Mouse (Mus musculus): ENCODE measurements at regions not wholly inside any gene's neighbourhood (a gene's known extent, or its start where the extent isn't known, plus 50 kb on each side); places are given as distances from the start of the nearest gene placed in this dataset.

GRCm38 (mm10) chr10:45983671-45984335 is 406.2 kb downstream of the Hace1 start:
- H3K27ac ChIP-seq (ENCODE audit: insufficient read depth, low read depth, low read length) = no peak overlapping the region
- no peak for TF ChIP-seq POLR2A (IDR thresholded peaks at IDR 0.05; ENCODE audit: insufficient read depth, low read depth, low read length)
- TF ChIP-seq CTCF (IDR thresholded peaks at IDR 0.05; ENCODE audit: insufficient read depth, low read depth, low read length) = no peak
- H3K4me1 ChIP-seq (ENCODE audit: control insufficient read depth, insufficient read depth, low read length) = no peaks in the 10 kb centered on the region
- WGBS = 58% methylated on average over 6 of the region's 6 CpGs
- no peak overlapping the region for H3K4me3 ChIP-seq (ENCODE audit: insufficient read depth, low read depth, low read length)

GRCm38 (mm10) chr10:45986341-45986740 is 408.7 kb downstream of the Hace1 start:
- 92% methylated on average over 2 of the region's 2 CpGs for WGBS
- TF ChIP-seq POLR2A (IDR thresholded peaks at IDR 0.05; ENCODE audit: insufficient read depth, low read depth, low read length) = no peak
- no peak overlapping the region for H3K27ac ChIP-seq (ENCODE audit: insufficient read depth, low read depth, low read length)
- H3K4me3 ChIP-seq (ENCODE audit: insufficient read depth, low read depth, low read length) = no peak overlapping the region
- no peaks in the 10 kb centered on the region for H3K4me1 ChIP-seq (ENCODE audit: control insufficient read depth, insufficient read depth, low read length)

DNA sequence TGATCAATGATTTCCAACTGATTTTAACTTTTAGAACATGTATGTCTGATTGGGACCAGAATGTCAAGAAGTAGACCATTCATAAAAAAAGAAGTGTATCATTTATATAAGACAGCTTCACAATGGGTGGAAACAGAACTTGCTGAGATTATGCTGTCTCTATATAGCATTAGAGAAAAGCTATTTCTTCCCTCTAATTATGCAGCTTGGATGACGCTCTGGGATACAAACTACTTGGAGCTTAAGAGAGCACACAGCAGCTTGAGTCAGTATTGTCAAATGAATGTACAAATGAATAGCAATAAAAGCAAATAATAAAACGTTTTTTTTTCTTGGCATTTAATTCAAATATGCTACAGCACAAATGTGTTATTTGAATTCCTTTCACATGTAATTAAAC is 428.7 kb downstream of the Hace1 start:
- no peak overlapping the region for H3K4me3 ChIP-seq (ENCODE audit: insufficient read depth, low read depth, low read length)
- 15% methylated on average over 2 of the region's 2 CpGs for WGBS
- H3K27ac ChIP-seq (ENCODE audit: insufficient read depth, low read depth, low read length) = no peak overlapping the region
- TF ChIP-seq CTCF (IDR thresholded peaks at IDR 0.05; ENCODE audit: insufficient read depth, low read depth, low read length) (no peak), POLR2A (IDR thresholded peaks at IDR 0.05; ENCODE audit: insufficient read depth, low read depth, low read length) (no peak)
- H3K4me1 ChIP-seq (ENCODE audit: control insufficient read depth, insufficient read depth, low read length) = no peaks in the 10 kb centered on the region

- TF ChIP-seq CTCF (IDR thresholded peaks at IDR 0.05; ENCODE audit: insufficient read depth, low read depth, low read length) (peak; percentile 39; the same call in 1 of the 2 replicates), POLR2A (IDR thresholded peaks at IDR 0.05; ENCODE audit: insufficient read depth, low read depth, low read length) (no peak)
- 17% methylated on average over 12 of the region's 12 CpGs for WGBS
- H3K27ac ChIP-seq (ENCODE audit: insufficient read depth, low read depth, low read length) = no peak overlapping the region
- H3K4me1 ChIP-seq (ENCODE audit: control insufficient read depth, insufficient read depth, low read length) = no peaks in the 10 kb centered on the region
- no peak overlapping the region for H3K4me3 ChIP-seq (ENCODE audit: insufficient read depth, low read depth, low read length)
Measured at GRCm38 (mm10) chr10:46011916-46012596, 434.4 kb downstream of the Hace1 start.

- no peak for TF ChIP-seq CTCF (IDR thresholded peaks at IDR 0.05; ENCODE audit: insufficient read depth, low read depth, low read length)
- no peak for TF ChIP-seq POLR2A (IDR thresholded peaks at IDR 0.05; ENCODE audit: insufficient read depth, low read depth, low read length)
- 68% methylated on average over 6 of the region's 6 CpGs for WGBS
- Histone ChIP-seq H3K4me3 (ENCODE audit: insufficient read depth, low read depth, low read length) (no peak overlapping the region), H3K27ac (ENCODE audit: insufficient read depth, low read depth, low read length) (no peak overlapping the region), H3K4me1 (ENCODE audit: control insufficient read depth, insufficient read depth, low read length) (no peaks in the 10 kb centered on the region)
Measured at GRCm38 (mm10) chr10:46012599-46012998, 435.0 kb downstream of the Hace1 start.

GRCm38 (mm10) chr10:46016295-46016694 is 438.7 kb downstream of the Hace1 start:
- no peak for TF ChIP-seq CTCF (IDR thresholded peaks at IDR 0.05; ENCODE audit: insufficient read depth, low read depth, low read length)
- no peak for TF ChIP-seq POLR2A (IDR thresholded peaks at IDR 0.05; ENCODE audit: insufficient read depth, low read depth, low read length)
- WGBS = 52% methylated on average over 5 of the region's 5 CpGs
- no peaks in the 10 kb centered on the region for H3K4me1 ChIP-seq (ENCODE audit: control insufficient read depth, insufficient read depth, low read length)

DNA sequence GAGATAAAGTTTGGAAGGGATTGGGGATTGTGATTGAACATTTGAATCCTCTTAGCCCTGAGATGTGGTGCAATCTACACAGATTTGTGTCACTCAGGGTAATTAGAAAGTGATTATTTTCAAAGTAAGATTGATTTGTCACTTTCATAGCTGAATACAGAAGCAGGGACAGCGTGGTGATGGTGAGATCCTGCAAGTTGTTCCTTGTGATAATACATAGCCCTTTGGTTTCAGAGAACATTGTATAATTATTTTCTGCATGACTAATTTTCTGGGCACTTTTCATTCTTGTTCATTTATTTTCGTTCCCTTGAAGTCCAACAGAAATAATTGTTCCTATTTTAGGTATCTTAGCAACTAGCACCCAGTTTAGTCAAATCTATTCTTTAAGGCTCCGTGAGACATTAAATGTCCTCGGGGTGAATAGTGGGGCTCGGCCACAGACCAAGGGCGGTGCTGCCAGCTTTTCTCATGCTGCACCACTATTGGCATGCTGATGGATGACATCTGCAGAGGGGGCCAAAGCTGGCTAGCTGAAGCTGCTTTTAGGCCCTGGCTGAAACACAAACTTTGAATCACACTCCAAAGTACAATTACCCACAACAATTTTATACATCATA is 468.0 kb downstream of the Hace1 start:
- Histone ChIP-seq H3K4me1 (ENCODE audit: control insufficient read depth, insufficient read depth, low read length) (no peaks in the 10 kb centered on the region), H3K27ac (ENCODE audit: insufficient read depth, low read depth, low read length) (no peak overlapping the region), H3K4me3 (ENCODE audit: insufficient read depth, low read depth, low read length) (no peak overlapping the region)
- 41% methylated on average over 6 of the region's 6 CpGs for WGBS
- TF ChIP-seq CTCF (IDR thresholded peaks at IDR 0.05; ENCODE audit: insufficient read depth, low read depth, low read length) (no peak), POLR2A (IDR thresholded peaks at IDR 0.05; ENCODE audit: insufficient read depth, low read depth, low read length) (no peak)

More at GRCm38 (mm10) chr10:46016295-46016694, 438.7 kb downstream of the Hace1 start:
- no peak overlapping the region for H3K4me3 ChIP-seq (ENCODE audit: insufficient read depth, low read depth, low read length)
- no peak overlapping the region for H3K27ac ChIP-seq (ENCODE audit: insufficient read depth, low read depth, low read length)

DNA sequence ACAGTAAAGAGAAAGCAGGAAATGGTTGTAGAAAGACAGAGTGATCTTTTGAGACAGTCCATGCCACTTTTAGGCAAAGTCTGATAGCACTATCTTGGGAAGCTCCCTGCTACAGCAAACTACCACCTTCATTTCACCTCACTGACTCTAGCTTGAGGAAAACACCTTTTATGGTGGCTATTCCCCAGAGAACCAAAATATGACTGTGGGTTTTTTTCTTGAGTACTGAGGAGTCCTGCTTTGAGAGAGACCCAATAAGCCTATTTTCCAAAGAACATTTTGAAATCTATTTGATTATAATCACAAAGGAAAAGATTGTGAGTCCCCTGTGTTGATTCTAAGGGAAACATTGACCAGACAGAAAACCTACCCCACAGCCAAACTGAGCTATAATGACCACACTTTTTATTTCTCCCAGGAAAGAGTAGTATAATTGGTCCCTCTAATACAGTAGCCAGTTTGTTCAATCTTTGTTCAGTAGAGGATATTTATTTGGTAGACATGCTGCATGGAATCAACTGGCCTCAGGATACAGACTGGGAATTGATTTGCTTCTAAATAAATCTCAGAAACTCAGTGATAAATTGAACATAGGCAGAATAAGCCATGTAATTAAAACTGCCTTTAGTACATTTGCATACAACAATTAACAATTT is 468.6 kb downstream of the Hace1 start:
- H3K27ac ChIP-seq (ENCODE audit: insufficient read depth, low read depth, low read length) = no peak overlapping the region
- TF ChIP-seq CTCF (IDR thresholded peaks at IDR 0.05; ENCODE audit: insufficient read depth, low read depth, low read length) (no peak), POLR2A (IDR thresholded peaks at IDR 0.05; ENCODE audit: insufficient read depth, low read depth, low read length) (no peak)
- H3K4me3 ChIP-seq (ENCODE audit: insufficient read depth, low read depth, low read length) = no peak overlapping the region
- H3K4me1 ChIP-seq (ENCODE audit: control insufficient read depth, insufficient read depth, low read length) = no peaks in the 10 kb centered on the region
